ENCODE assay signal across 25 mouse cellular contexts in genomic region chr10:21341706-21342105, GRCm38 (mm10). TPM values are rescaled to one million over a fixed set of nuclear protein-coding genes. Genes with fewer than 3 reads are reported as not detected.
"Had no signal": no experiment of that assay in that cellular context is flagged by ENCODE, and none has a peak within 500 bp of the region (broad histone marks: within the 10 kb centered on the region; RNA-seq: fewer than 3 reads in every experiment).

No protein-coding gene starts in this region.

- H3K4me2 ChIP-seq: limb, embryonic 12.5 days; limb, embryonic 15.5 days; liver, embryonic 11.5 days; lung, embryonic 14.5 days; midbrain, embryonic 12.5 days; midbrain, embryonic 15.5 days; neural tube, embryonic 12.5 days; neural tube, embryonic 15.5 days had no signal

- DNase-seq: kidney, adult 2 months; kidney, postnatal 25 days; layer of hippocampus, postnatal 36 days; left cerebral cortex, postnatal 4 days; liver, postnatal 0 days; lung, embryonic 14.5 days; right cerebral cortex, postnatal 14 days; right cerebral cortex, postnatal 4 days; thymus, postnatal 25 days had no signal

- H3K4me3 ChIP-seq: layer of hippocampus, adult 2 months; left cerebral cortex, adult 2 months; limb, embryonic 12.5 days; limb, embryonic 15.5 days; midbrain, embryonic 12.5 days; midbrain, embryonic 15.5 days; neural tube, embryonic 12.5 days; neural tube, embryonic 15.5 days had no signal

- ATAC-seq: liver, postnatal 0 days; lung, postnatal 0 days; midbrain, embryonic 15.5 days had no signal

- H3K4me1 ChIP-seq: limb, embryonic 12.5 days; limb, embryonic 15.5 days; midbrain, embryonic 12.5 days; midbrain, embryonic 15.5 days; neural tube, embryonic 12.5 days; neural tube, embryonic 15.5 days had no signal

- H3K9me3 ChIP-seq: limb, embryonic 15.5 days; midbrain, embryonic 15.5 days; neural tube, embryonic 15.5 days had no signal

- H3K9ac ChIP-seq: limb, embryonic 12.5 days; limb, embryonic 15.5 days; liver, embryonic 14.5 days; liver, postnatal 0 days; lung, embryonic 14.5 days; midbrain, embryonic 12.5 days; midbrain, embryonic 15.5 days; neural tube, embryonic 12.5 days; neural tube, embryonic 15.5 days had no signal

- H3K27me3 ChIP-seq: limb, embryonic 12.5 days; limb, embryonic 15.5 days; midbrain, embryonic 12.5 days; midbrain, embryonic 15.5 days; neural tube, embryonic 12.5 days; neural tube, embryonic 15.5 days had no signal

- H3K27ac ChIP-seq: kidney, postnatal 0 days; layer of hippocampus, adult 2 months; left cerebral cortex, adult 2 months; limb, embryonic 12.5 days; limb, embryonic 15.5 days; liver, embryonic 14.5 days; macrophage; midbrain, embryonic 12.5 days; midbrain, embryonic 15.5 days; neural tube, embryonic 12.5 days; neural tube, embryonic 15.5 days; stomach, postnatal 0 days had no signal

RNA-seq across cellular contexts. Expression of gene Aldh8a1, which starts 35.4 kb away (rescaled TPM):
- total RNA-seq: left cerebral cortex, postnatal 10 days; left cerebral cortex, postnatal 4 days had no signal
- polyA plus RNA-seq: large intestine, adult 2 months; limb, embryonic 12.5 days; limb, embryonic 15.5 days; lung, embryonic 14.5 days; macrophage had no signal
